Mouse (Mus musculus) left cerebral cortex, postnatal 14 days (tissue): Measurements from ENCODE around the gene Elp5. TPM values are rescaled to one million over a fixed set of nuclear protein-coding genes. Genes with fewer than 3 reads are reported as not detected.
A peak's percentile ranks its signal among the peaks of the same experiment; 100 is the strongest.

Experiments
- DNase-seq, 2 experiments: peaks; one replicate each; pipeline ENCODE4 v3.0.0; 2021 to 2022; ENCODE audit warnings: low spot score in 2 of 2, mixed read lengths in 1 of 2
- intact Hi-C: fragments of 180-260 bp; cut with DNase I; formaldehyde crosslinking; loops from one replicate; pipeline ENCODE4 v1.15.1; 2025
- total RNA-seq, 2 experiments: library from RNA; stranded (reverse); gene quantifications; 2 replicates each; pipeline ENCODE4 v1.2.3; 2021

The Elp5 gene
- total RNA-seq, 2 experiments from 2014 or later, result 103 to 107 TPM

DNA sequence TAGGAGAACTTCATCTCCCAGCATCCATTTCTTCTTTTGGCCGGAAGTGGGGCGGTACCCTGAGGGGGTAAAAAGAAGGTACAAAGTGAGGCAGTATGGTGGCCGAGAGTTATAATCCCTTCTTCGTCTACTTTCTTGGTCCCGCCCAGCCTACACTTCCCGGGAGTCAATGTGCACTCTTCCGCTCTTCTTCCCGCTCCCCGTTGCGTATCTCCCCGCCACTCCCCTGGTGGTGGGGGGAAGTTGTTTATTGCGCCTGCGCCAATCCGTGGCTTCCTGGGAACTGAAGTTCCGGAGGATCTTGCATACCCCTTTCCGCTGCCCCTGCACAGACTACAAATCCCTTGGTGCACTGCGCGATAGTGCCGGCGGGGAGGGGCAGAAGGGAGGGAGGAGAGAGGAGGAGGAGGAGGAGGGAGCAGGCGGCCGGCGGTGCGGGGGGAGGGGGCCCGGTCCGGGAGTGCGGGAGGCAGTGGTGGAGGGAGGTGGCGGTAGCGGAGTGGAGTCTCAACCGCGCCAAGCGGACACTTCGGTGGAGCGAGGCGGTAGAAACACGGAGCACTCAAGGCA lies 13.2 kb upstream of the Elp5 start, which contains the start of gene Phf23:
Gene Phf23 (plus strand): TSS at position 387 of the 570 bp plus-strand sequence.
- peak; percentile 97 to 98 for DNase-seq
- intact Hi-C loops, result no loop called here

DNA sequence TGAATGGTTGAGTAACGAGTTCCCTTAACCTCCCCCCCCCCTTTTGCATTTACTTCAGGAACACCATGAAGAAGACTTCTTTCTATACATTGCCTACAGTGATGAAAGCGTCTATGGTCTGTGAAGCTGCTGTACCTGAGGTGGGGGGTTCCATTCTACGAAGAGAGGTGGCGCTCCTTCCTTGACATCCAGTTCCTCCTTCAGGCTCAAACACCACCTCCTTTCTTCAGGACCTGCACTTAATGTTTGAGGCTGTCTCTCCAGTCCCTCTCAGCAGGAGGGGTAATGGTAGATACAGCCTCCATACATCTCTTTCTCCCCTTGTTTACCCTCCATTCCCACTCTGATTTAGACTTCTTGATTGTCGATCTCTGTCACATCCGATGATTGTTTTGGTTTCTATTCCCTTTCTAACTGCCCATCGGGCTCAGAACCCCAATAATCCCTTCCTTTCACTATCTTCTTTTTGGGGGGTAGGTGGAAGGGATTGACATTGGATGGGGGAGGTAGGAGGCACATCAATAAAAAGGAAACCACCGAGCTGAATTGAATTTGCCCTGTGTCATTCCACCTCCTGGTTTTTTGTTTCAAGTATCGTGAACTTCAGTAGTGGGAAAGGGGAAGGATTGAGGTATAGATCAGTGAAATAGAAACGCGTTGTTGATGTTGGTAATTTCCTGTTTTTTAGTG lies 12.2 kb upstream of the Elp5 start:
- DNase-seq, result no peak
- intact Hi-C loops, result no loop called here

DNA sequence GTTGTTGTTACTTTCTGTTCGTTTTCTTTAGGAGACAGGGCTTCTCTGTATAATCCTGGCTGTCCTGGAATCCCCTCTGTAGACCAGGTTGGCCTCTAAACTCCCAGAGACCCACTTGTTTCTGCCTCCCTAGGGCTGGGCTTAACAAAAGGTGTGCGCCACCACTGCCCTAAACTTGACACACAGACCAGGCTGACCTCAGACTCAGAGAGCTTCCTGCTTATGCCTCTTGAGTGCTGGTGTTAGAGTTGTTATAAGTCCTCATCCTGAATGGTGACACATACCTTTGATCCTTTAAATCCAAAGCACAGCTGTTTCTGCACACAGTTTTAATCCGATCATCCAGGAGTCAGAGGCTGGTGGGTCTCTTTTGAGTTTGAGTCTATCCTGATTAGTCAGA lies 10.6 kb upstream of the Elp5 start:
- intact Hi-C loops, result no loop called here
- DNase-seq, result no peak

DNA sequence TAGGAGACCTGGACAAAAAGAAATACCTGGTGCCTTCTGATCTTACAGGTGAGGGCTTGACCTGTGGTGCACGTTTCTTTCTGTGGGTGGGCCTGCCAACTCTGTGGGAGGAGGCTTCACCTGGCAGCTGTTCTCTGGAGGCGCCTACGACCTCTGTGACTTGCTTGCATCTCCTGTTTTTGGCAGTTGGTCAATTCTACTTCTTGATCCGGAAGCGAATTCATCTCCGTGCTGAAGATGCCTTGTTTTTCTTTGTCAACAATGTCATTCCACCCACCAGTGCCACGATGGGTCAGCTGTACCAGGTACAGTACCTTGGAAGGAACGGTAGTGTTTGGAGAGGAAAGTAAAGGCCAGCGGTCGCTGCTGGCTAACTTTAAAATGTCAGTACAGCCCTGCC lies 10.1 kb upstream of the Elp5 start:
- intact Hi-C loops, result no loop called here
- DNase-seq, result no peak

DNA sequence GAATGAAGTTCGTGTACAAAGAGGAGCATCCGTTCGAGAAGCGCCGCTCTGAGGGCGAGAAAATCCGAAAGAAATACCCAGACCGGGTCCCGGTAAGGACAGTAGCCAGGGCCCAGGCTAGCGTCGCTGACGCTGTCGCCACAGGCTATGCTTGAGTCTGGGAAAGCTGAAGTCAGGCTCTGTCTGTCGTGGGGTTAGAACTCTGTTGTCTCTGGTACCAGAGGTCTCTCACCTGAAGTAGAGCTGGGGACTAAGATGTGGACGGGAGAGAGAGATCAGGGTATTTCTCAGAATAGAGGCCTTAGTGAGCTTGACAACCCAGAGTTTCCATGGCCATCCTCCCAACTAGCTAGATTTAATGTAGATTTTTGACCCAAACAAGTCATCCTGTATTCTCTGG lies 9.4 kb upstream of the Elp5 start:
- DNase-seq, result no peak
- intact Hi-C loops, result no loop called here

DNA sequence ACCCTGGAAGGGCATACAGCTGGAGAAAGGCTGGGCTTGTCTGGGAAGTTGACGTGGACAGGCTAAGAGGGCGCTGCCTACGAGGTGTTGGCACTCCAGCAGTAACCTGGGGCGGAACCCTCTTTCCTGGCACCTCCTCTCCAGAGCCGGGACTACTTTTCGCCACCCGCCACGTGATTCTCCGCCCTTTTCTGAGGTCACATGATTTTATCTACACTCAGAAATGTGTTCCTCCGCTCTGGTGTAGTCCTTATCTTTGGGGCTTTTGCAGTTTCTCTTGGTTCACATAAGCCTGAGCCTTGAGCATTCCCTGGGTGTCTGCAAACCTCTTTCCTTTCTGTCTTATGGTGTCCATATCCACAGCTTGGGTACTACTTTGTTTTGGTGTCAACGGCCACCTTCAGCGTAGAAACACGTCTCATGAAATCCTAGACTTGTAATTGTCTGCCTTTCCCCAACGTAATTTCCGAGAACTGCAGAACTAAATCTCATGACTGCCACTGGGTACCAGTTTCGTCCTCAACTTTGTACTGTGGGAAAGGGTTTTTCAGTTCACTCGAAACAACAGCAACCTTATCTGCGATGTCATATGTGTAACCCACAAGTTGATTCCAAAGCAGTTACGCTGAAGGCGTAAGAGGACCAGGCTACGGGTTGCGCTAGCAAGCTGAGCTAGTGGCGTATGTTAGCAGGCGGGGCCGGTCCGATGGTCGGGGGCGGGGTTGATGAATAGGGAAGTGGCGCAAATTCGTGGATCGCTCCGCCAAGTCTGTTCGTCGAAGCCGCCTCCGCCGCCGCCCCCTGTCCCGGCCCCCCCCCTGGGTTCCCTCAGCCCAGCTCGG lies 8.8 kb upstream of the Elp5 start, which contains the start of gene Gabarap:
Gene Gabarap (plus strand): TSS at position 294 of the 842 bp plus-strand sequence.
- intact Hi-C loops, result no loop called here
- DNase-seq, result peak; percentile 97

DNA sequence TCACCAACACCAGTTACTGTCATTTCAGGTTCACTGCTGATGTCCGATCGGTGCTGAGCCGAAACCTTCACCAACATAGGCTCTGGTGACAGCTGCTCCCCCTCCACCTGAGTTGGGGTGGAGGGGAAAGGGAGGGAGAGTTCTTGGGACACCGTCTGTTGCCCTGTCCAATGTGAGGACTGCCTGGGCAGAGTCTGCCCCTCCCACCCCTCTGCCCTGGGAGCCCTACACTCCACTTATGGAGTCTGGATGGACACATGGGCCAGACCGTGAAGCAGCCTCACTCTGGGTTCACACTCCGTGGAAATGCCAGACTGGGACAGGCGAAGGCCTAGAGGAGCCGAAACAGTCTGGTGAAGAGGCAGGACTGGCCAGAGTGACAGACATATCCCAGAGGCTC lies 7.6 kb upstream of the Elp5 start:
- intact Hi-C loops, result no loop called here
- DNase-seq, result no peak

DNA sequence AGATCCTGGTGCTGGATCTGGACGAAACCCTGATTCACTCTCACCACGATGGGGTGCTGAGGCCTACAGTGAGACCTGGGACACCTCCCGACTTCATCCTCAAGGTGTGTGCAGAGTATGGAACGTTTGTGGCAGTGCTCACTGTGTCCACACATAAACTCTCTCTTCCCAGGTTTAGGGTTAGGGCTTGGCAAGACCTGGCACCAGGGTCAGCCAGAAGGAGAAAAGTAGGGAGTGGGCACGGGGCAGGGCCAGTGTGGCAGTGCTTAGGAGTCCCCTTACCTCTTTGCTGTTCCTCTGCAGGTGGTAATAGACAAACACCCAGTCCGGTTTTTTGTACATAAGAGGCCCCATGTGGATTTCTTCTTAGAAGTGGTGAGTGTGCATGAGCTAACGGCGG lies 2.1 kb upstream of the Elp5 start:
- no peak for DNase-seq
- intact Hi-C loops, result no loop called here

DNA sequence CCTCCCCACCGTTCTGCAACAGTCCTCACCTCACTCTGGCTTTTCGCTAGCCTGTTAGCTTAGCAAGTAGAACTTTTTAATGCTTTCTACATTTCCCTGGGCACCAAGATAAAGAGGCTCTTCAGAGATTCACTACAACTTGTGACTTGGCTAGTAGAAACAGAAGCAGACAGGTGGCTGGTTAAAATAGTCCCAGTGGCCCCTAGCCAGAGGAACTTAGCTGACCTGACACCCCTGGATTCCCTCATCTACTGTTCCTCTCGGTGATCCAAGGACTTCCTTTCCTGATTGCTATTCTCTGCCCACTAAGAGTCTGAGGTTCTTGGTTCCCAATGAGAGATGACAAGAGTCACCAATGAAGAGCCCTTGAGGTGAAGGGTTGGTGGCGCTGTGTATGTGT lies 1.1 kb upstream of the Elp5 start:
- intact Hi-C loops, result no loop called here
- DNase-seq, result no peak

DNA sequence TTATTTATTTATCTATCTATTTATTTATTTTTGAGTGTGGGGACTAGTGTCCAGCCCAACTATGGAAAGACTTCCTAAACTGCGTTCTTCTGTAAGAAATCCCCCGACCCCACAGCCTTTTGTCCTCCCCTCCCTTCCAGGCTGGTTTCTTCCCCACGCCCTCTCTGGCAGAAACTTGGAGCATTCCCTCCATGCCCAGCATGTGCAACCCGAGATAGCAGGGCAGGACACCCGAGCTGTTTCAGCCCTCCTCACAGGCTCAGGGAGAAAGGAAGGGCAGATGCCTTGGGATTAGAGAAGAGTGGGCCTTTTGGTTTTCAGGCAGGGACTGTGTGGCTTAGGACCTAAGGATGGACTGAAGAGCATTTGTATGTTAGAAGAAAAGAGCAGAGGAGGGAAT lies 560 bp upstream of the Elp5 start:
- DNase-seq, result no peak
- intact Hi-C loops, result no loop called here

DNA sequence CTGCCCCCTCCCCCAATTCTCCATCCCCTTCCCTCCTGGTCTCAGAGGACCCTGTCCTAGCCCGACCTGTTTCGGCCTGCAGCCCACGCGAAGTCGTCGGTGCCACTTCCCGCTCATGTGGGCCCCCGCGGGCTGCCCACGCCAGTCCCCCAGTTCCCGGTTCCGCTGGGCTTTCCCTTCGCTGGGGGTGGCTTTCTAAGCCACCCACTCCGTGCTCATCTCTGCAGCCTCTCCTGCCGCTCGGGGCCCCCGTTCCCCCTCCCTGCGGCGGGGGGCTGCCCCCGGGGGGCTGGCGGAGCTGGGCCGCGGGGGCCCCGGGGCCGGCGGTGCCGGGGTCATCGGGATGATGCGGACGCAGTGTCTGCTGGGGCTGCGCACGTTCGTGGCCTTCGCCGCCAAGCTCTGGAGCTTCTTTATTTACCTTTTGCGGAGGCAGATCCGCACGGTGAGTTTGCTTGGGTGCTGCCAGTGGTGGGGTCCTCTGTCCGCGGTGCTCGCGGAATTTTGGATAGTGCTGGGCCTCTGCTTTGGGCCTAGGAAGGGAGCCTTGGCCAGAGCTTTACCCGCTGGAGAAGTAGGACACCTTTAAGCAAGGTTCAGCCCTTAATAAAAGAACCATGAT lies 1.1 kb downstream of the Elp5 start, which contains the start of gene Ctdnep1:
Gene Ctdnep1 (plus strand): TSS at position 16 of the 622 bp plus-strand sequence.
- no peak for DNase-seq
- intact Hi-C loops, result no loop called here

DNA sequence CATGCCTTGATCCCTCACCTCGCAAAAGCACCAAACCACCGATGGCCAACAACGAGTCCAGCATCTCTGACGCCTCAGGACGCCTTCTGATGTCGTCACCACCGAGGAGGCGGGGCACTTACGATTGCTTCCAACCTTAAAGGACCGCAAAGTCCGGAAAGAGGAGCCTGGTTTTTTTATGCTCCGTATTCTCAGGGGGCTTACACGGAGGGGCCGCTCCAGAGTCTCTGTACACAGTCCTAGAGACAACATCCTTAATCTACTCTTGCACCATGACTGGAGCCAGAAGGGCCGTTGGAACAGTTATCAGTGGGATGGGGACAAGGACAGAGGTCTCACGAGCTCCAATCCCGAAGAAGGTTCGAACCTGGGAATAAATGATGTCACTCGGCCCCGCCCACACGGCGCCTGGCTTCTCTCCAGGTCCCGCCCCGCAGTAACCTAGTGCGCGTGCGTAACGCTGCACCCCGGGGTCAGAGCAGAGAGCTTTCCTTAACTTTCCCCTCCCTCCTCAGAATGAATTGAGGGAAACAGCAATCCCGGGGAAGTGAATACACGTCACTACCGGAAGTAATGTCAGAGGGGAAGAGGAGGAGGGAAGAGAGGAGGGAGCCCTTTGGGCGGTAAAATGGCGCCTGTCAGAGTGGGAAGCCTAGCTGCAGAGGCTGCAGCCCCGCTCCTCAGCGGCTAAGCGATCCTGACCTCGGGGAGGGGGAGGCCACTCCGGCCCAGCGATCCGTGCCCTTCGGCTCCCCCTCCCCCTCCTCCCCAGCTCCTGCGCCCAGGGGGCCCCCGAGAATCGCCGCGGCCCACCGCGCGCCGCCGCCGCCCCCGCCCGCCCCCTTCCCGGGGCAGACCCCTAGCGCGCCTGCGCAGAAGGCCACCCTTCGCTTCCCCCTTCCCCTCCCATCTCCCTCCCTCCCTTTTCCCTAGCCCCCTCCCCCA lies 1.8 kb downstream of the Elp5 start:
- intact Hi-C loops, result no loop called here
- DNase-seq, result peak; percentile 98 to 99

DNA sequence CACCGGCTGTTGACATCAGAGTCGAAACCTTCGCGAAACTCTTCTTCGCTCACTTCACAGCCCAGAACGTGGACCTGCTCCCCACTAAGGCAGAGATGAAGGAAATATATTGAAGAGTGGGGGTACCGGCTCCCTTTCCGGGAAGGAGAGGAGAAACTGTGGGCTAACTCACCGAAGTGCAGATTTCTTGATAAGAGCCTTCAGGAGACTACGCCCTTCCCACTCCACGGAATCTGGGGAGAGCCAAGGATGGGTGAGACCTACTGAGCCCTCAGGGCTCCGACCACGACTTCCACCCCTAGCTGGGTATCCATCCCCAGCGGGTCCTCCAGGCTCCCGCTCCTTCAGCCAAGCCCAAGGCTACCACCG lies 2.5 kb downstream of the Elp5 start:
- no peak for DNase-seq
- intact Hi-C loops, result no loop called here

DNA sequence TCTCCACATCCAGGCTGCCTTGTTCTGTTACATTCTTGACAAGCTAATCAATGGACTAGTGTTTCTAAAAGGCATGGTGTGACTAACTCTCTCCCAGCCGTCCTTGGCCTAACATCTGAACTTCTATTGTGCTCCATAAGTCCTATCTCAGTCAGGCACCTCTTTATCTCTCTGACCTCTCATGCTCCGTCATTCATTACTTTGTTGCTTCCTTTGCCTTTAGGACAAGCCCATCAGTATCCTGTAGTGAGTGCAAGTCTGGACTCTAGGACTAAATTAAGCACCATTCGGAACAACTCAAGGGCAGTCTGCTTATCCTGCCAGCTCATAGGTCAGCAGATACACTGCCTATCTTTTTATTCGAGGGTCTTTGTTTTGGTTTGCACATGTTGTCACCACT lies 6.0 kb downstream of the Elp5 start:
- intact Hi-C loops, result no loop called here
- DNase-seq, result no peak

DNA sequence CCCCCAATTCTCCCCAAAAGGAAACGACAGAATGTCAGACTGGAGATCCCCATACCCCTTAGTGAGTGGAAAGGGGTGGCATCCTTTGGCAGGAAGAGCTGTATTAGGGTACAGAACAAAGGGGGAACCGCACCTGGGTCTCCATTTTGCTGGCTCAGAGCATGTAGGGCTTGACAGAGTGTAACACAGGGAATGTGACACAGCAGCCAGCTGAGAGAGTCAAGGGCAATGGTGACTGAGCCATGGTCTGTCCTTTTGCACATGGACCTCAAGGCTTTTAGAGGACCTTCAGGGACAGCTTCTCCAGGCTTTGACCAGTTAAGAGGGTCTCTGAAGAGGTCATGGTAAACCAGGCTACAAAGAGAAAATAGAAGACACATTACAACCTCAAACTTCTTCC lies 7.4 kb downstream of the Elp5 start:
- DNase-seq, result no peak
- intact Hi-C loops, result no loop called here

DNA sequence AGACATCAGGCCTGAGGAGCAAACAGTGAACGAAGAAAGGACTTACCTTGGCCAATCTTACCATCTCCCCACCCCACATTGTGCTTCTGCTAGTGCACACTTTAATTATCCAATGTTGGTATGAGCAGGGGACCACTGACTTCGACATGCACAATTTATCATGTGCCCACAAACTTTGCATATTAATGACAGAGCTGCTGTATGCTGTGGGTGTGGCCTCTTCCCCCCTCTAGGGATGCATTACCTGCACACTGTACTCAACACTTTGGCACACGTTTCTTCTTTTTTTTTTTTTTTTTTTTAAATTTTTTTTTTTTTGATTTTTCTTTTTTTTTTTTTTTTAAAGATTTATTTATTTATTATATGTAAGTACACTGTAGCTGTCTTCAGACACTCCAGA lies 11.5 kb downstream of the Elp5 start:
- intact Hi-C loops, result no loop called here
- DNase-seq, result no peak

DNA sequence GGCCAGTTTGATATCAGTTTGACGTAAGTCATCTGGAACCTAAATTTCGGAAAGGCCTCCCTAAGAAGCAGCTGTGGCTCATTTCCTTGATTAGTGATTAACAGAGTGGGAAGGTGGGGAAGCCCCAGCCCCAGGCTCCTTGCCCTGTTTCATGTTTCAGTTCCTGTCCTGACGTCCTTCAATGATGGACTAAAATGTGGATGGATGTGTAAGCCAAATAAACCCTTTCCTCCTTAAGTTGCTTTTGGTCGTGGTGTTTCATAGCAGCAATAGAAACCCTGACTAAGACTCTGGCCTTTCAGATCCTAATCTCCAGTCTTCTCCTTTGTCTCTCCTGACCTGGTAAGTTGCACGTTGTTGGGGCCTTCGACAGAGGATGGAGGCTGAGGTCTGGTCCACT lies 12.1 kb downstream of the Elp5 start:
- intact Hi-C loops, result no loop called here
- no peak for DNase-seq

DNA sequence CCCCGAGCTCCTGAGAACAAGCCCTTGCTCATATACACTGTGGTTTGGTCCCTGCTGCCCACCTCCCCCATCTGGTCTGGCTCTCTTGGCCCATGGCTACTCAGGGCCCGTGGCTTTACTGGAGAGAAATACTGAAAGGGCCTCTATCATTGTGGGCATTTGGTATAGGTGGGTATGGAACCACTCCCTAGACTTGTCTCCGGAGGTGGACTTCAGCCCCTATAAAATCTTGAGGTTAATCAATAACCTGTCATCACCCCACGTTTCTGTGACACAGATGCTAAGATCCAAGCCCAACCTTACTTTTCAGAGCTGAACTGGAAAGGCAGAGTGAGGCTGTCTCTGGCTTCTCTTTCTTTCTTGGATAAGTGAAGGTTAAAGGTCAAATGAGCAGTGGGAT lies 13.5 kb downstream of the Elp5 start:
- no peak for DNase-seq
- intact Hi-C loops, result no loop called here

DNA sequence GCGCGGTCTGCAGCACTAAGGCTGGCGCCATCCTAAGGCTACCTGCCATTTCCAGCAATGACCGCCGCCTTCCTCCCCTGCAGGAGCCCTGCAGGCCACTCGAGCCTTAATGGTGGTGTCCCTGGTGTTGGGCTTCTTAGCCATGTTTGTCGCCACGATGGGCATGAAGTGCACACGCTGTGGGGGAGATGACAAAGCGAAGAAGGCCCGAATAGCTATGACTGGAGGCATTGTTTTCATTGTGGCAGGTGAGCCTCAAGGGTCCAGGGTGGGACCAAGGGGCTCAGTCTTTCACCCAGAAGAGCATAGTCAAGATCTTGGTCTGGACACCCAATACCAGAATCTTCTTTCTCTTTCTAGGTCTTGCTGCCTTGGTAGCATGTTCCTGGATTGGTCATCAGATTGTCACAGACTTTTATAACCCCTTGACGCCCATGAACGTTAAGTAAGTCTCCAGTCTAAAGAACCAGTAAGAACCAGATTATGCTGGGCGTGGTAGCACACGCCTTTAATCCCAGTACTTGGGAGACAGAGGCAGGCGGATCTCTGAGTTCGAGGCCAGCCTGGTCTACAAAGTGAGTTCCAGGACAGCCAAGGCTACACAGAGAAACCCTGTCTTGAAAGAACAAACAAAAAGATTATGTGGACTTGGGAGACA lies 15.3 kb downstream of the Elp5 start:
- intact Hi-C loops, result no loop called here
- DNase-seq, result no peak
